Mouse (Mus musculus): ENCODE results near the gene L1cam. TPM values are rescaled to one million over a fixed set of nuclear protein-coding genes. Genes with fewer than 3 reads are reported as not detected.

The L1cam gene
- 27.9 and 34.5 TPM in 2 replicates for polyA plus RNA-seq (2021; fragmentation: Nextera tagmentation)
- long read RNA-seq, experiment 1, partial matches to known transcripts = 1 of 8 reads
- long read RNA-seq, experiment 1, other reads (novel, unspliced or antisense) = 7 of 8 reads
- long read RNA-seq, experiment 2, partial matches to known transcripts = 1 of 6 reads
- long read RNA-seq, experiment 2, other reads (novel, unspliced or antisense) = 5 of 6 reads

DNA sequence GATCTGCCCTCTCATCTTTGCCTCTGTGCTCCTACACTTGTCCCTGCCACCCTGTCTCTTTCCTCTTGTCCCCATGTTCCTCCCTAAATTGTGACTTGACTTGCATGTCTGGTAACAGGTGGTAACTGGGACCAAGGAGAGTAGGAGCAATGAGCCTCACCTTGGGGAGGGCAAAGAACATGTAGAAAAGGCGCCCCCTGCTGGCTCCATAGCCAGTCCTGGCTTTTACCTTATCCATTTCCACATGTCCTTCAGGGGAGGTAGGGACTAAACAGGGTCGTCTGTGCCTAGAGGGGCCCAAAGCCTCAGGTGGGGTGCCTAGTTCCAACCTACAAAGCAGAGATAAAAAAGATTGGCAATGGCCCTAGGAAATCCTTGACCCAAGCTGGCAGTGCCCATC is at the start of gene L1cam:
L1cam (minus strand) TSS at position 387 of the 400 bp plus-strand sequence.

DNA sequence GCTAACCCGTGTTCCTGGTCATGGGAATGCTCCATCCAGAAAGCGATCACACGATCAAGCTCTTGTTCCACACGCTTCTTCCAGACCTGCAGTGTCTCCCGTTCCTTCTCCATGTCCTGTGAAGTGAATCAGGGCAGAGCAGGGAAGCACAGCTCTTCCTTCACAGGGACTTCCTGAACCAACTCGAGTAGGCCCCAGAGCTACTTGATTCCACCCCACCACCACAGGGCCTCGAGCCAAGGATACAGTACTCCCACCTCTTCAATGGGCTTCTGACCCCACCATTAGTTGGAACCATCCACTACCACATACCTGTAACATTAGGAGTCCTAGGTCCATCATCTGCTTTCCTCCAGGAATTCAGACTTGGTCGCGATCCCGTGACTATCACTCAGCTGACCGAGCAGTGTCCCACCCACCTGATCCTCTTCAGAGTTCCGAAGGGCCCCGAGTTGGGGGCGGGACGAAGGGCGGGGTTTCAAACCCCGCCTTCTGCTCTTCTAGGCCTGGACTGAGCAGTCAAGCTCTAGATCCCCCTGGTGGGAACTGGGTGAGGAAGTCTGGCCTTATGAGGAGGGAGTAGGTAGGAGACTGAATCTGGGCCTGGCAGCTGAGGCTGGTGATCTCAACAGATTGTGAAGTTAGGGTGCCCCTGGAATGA is 34.6 kb upstream of the L1cam start, which contains the start of gene Renbp:
Renbp (minus strand) TSS at position 449 of the 661 bp plus-strand sequence.

DNA sequence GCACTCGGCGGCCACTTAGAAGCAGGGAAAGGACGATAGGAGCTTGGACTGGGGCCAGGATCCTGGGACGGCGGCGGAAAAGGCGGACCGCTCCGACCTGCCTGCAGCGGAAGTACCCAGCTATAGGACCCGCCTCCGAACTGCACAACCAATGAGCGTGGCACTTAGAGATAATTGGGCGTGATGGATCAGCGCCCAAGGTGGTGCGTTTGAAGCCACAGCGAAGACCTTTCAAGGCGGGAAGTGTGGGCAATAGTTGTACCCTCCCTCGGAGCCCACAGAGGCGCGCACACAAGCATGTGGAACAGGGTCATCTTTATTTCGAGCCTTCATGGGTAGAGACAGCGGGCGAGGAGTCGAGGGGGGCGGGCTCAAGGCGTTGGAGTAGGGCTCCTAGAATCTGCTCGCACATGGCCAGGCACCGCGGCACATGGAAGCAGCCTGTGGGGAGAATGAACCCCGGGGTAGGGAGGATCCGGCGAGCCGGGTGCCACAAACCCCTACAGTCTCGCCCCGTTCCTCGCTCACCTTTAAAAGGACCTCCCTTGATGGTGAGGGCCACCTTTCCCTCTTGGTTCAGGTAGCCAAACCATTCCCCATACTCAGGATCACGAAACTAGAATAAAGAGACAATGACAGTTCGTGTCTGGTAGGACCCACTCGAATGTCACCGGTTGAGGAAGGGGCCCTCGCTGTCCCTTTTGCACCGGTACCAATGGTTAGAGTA is 26.1 kb upstream of the L1cam start, which contains the start of the genes Arhgap4 and Naa10:
Arhgap4 (minus strand) TSS at position 48 of the 727 bp plus-strand sequence.
Naa10 (minus strand) TSS at position 122 of the 727 bp plus-strand sequence.

DNA sequence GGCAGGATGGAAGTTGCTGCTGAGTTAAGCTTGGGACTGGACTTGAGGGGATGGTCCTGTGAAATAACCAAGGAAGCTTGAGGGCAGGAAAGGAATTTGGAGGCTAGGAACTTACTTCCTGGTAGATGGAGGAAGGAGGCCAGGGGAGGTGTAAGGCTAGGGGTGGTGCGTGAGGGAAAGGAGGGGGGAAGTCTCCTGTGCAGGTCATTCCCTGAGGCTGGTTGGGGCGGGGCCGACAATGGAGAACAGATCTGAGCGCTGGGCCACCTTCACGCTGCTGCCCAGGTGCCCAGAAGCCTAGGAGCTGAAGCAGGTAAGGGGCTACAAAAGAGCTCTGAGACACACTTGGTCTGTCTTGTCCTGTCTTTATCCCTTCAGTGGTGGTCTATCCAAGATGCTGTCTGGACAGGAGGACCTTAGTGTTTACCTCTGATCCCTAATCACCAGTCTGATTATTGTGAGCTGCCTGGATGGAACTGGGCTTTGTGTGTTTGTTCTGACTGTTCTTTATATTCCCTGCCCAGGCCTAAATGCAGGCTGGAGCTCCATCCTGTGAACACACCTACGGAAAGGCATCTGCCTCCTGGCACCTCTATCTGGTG is 4.3 kb downstream of the L1cam start, which contains the start of gene Avpr2:
Avpr2 (plus strand) TSS at position 552 of the 602 bp plus-strand sequence.

DNA sequence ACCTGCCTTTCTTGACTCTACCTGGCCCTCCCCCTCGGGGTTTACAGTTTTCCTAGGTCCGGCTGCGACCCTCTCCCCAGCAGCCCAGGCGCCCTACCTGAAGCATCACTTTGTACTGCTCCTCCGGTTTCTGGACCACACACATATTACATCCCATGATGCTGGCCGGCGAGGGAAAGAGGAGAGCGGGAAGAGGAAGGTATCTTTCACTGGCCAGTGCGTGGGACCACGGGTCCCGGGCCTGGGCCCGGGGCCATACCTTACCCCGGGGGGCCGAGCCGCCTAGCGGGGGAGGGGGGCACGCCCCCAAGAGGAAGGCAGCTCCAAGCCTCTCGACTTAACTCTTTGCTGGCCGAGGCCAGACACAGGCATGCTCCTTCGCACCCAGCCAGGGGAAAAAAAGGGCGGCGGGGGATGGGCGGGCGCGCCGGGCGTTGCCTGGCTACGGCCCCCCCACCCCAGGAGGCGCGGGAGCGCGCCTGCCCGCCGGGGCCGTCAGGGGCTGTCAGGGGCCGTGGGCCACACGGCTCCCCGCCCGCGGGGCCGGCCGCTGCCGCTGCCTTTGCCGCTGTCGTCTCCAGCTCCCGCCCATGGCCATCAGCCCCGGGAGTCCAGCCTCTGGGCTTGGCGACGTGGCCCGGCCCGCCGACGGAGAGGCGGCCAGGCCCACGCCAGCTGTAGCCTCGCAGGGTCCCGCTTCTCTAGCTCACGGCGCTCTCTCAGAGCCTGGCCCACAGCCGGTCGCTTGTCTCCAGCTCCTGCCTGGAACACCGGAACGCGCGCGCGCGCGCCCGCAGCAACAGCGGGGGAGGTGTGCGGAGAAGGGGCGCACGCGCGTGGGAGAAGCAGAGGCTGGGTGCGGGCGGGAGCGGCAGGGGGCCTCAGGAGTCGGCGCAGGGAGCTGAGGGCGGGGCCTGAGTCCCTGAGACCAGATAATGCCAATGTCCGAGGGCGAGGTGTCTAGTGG is 71.4 kb downstream of the L1cam start, which contains the start of gene Pdzd4:
Pdzd4 (minus strand) TSS at position 785 of the 967 bp plus-strand sequence.

Other genes with a start within 250 kb of the L1cam start
- 91.8 and 102 TPM in 2 replicates for gene Pnck, start 236.0 kb downstream of the L1cam start, polyA plus RNA-seq (2021; fragmentation: Nextera tagmentation)
- 6.8 and 7.5 TPM in 2 replicates for gene Slc6a8, start 223.0 kb downstream of the L1cam start, polyA plus RNA-seq (2021; fragmentation: Nextera tagmentation)
- 155 and 159 TPM in 2 replicates for gene Bcap31, start 179.9 kb downstream of the L1cam start, polyA plus RNA-seq (2021; fragmentation: Nextera tagmentation)
- gene Abcd1, start 179.5 kb downstream of the L1cam start, polyA plus RNA-seq (2021; fragmentation: Nextera tagmentation) = 2.6 and 2.7 TPM in 2 replicates
- gene Plxnb3, start 139.0 kb downstream of the L1cam start, polyA plus RNA-seq (2021; fragmentation: Nextera tagmentation) = 2.7 and 3.8 TPM in 2 replicates
- 0.50 and 0.78 TPM in 2 replicates for gene Srpk3, start 121.7 kb downstream of the L1cam start, polyA plus RNA-seq (2021; fragmentation: Nextera tagmentation)
- 198 and 218 TPM in 2 replicates for gene Idh3g, start 109.2 kb downstream of the L1cam start, polyA plus RNA-seq (2021; fragmentation: Nextera tagmentation)
- 174 and 181 TPM in 2 replicates for gene Ssr4, start 109.1 kb downstream of the L1cam start, polyA plus RNA-seq (2021; fragmentation: Nextera tagmentation)
- 1.0 and 1.7 TPM in 2 replicates for gene Pdzd4, start 71.1 kb downstream of the L1cam start, polyA plus RNA-seq (2021; fragmentation: Nextera tagmentation)
- not detected in 2 replicates for gene Avpr2, start 4.0 kb downstream of the L1cam start, polyA plus RNA-seq (2021; fragmentation: Nextera tagmentation)
- gene Arhgap4, start 25.8 kb upstream of the L1cam start, polyA plus RNA-seq (2021; fragmentation: Nextera tagmentation) = 0.51 and 0.67 TPM in 2 replicates
- gene Naa10, start 25.8 kb upstream of the L1cam start, polyA plus RNA-seq (2021; fragmentation: Nextera tagmentation) = 98.4 and 109 TPM in 2 replicates
- 9.4 and 10.0 TPM in 2 replicates for gene Renbp, start 34.7 kb upstream of the L1cam start, polyA plus RNA-seq (2021; fragmentation: Nextera tagmentation)
- gene Hcfc1, start 70.3 kb upstream of the L1cam start, polyA plus RNA-seq (2021; fragmentation: Nextera tagmentation) = 20.0 and 21.0 TPM in 2 replicates
- 4.4 and 5.3 TPM in 2 replicates for gene Irak1, start 127.8 kb upstream of the L1cam start, polyA plus RNA-seq (2021; fragmentation: Nextera tagmentation)
- 0.41 and 0.55 TPM in 2 replicates for gene Opn1mw, start 231.4 kb upstream of the L1cam start, polyA plus RNA-seq (2021; fragmentation: Nextera tagmentation)
- 6.5 and 6.8 TPM in 2 replicates for gene Mecp2, start 239.3 kb upstream of the L1cam start, polyA plus RNA-seq (2021; fragmentation: Nextera tagmentation)

Measured in layer of hippocampus, adult 6 months (tissue).